Mouse (Mus musculus) small intestine, adult 2 months (tissue): ENCODE results near the gene Slc35e4. TPM values are rescaled to one million over a fixed set of nuclear protein-coding genes. Genes with fewer than 3 reads are reported as not detected.
A peak's percentile ranks its signal among the peaks of the same experiment; 100 is the strongest.

Experiments used
- H3K27ac ChIP-seq: fragments of 200-500 bp; 2 replicates; pipeline ENCODE4 v1.5.1; 2012; ENCODE audit warnings: low read depth, low read length, control low read depth, inconsistent platforms; ENCODE audit not compliant: insufficient read depth
- H3K27me3 ChIP-seq: fragments of 200-500 bp; 2 replicates; pipeline ENCODE4 v1.6.1; 2012; ENCODE audit warnings: mild to moderate bottlenecking, moderate library complexity, low read length, inconsistent platforms; ENCODE audit not compliant: control insufficient read depth, insufficient read depth
- H3K36me3 ChIP-seq: fragments of 200-500 bp; 2 replicates; pipeline ENCODE4 v1.6.1; 2012; ENCODE audit warnings: mild to moderate bottlenecking, low read length, control low read depth, inconsistent platforms; ENCODE audit not compliant: control insufficient read depth, insufficient read depth
- H3K4me1 ChIP-seq: fragments of 200-500 bp; 2 replicates; pipeline ENCODE4 v1.6.1; 2012; ENCODE audit warnings: low read length, inconsistent platforms, mixed read lengths; ENCODE audit not compliant: control insufficient read depth, insufficient read depth, insufficient read length
- H3K4me3 ChIP-seq: fragments of 200-500 bp; 2 replicates; pipeline ENCODE4 v1.5.1; 2012; ENCODE audit warnings: low read depth, mild to moderate bottlenecking, control low read depth, inconsistent platforms, low read length, moderate library complexity
- CTCF ChIP-seq: fragments of 200-500 bp; IDR thresholded peaks from 2 replicates; pipeline ENCODE4 v1.5.1; 2012; ENCODE audit warnings: low read depth, mild to moderate bottlenecking, control low read depth, inconsistent platforms, low read length, moderate library complexity, mixed read lengths; ENCODE audit not compliant: insufficient replicate concordance, insufficient read length; ENCODE audit errors: extremely low read depth
- POLR2A ChIP-seq: fragments of 200-500 bp; IDR thresholded peaks from 2 replicates; pipeline ENCODE4 v1.6.1; 2012; ENCODE audit warnings: low read depth, mild to moderate bottlenecking, control low read depth, inconsistent platforms, low read length, moderate library complexity
- WGBS: fragments of 180-500 bp; shearing (Covaris S2); methylation state at CpG from one replicate; pipeline ENCODE4 v1.1.7; 2018; 5-methylcytosine and 5-hydroxymethylcytosine counted together
- polyA plus RNA-seq: library from polyadenylated mRNA; depleted of rRNA; stranded (reverse); fragments of >200 nt; gene quantifications from 2 replicates; pipeline ENCODE4 v1.2.3, GENCODE M21; 2012

Gene Slc35e4
- polyA plus RNA-seq, 1 experiment = 6.5 TPM

GRCm38 (mm10) chr11:3905446-3905845 is 9.0 kb downstream of the Slc35e4 start:
- TF ChIP-seq CTCF = no peak
- TF ChIP-seq POLR2A = no peak

GRCm38 (mm10) chr11:3904673-3905072 is 9.8 kb downstream of the Slc35e4 start:
- Histone ChIP-seq H3K36me3 (no peaks in the 10 kb centered on the region), H3K4me1 (no peaks in the 10 kb centered on the region), H3K4me3 (no peak overlapping the region), H3K27ac (no peak overlapping the region), H3K27me3 (no peaks in the 10 kb centered on the region)
- 58% methylated on average over 6 of the region's 6 CpGs for WGBS
- no peak for TF ChIP-seq POLR2A
- no peak for TF ChIP-seq CTCF

More at GRCm38 (mm10) chr11:3905446-3905845, 9.0 kb downstream of the Slc35e4 start:
- no peaks in the 10 kb centered on the region for H3K36me3 ChIP-seq
- H3K27ac ChIP-seq = no peak overlapping the region
- no peaks in the 10 kb centered on the region for H3K4me1 ChIP-seq
- no peak overlapping the region for H3K4me3 ChIP-seq
- no peaks in the 10 kb centered on the region for H3K27me3 ChIP-seq
- WGBS = 91% methylated on average over 1 of the region's 1 CpGs

- H3K27me3 ChIP-seq = no peaks in the 10 kb centered on the region
- H3K36me3 ChIP-seq = no peaks in the 10 kb centered on the region
- 29% methylated on average over 5 of the region's 5 CpGs for WGBS
- H3K27ac ChIP-seq = no peak overlapping the region
- no peak overlapping the region for H3K4me3 ChIP-seq
- no peak for TF ChIP-seq CTCF
- no peak for TF ChIP-seq POLR2A
- H3K4me1 ChIP-seq = no peaks in the 10 kb centered on the region
Measured at GRCm38 (mm10) chr11:3903046-3903445, 11.4 kb downstream of the Slc35e4 start.

GRCm38 (mm10) chr11:3902516-3902915 is 11.9 kb downstream of the Slc35e4 start:
- H3K36me3 ChIP-seq = no peaks in the 10 kb centered on the region
- H3K4me3 ChIP-seq = no peak overlapping the region
- TF ChIP-seq POLR2A (no peak), CTCF (no peak)
- 60% methylated on average over 3 of the region's 3 CpGs for WGBS
- H3K4me1 ChIP-seq = no peaks in the 10 kb centered on the region
- no peaks in the 10 kb centered on the region for H3K27me3 ChIP-seq
- H3K27ac ChIP-seq = no peak overlapping the region

GRCm38 (mm10) chr11:3900296-3900695 is 14.2 kb downstream of the Slc35e4 start:
- no peak for TF ChIP-seq POLR2A
- TF ChIP-seq CTCF = no peak
- 37% methylated on average over 6 of the region's 6 CpGs for WGBS
- Histone ChIP-seq H3K4me3 (no peak overlapping the region), H3K36me3 (no peaks in the 10 kb centered on the region), H3K4me1 (no peaks in the 10 kb centered on the region), H3K27ac (no peak overlapping the region), H3K27me3 (no peaks in the 10 kb centered on the region)

- WGBS = 35% methylated on average over 1 of the region's 1 CpGs
- no peaks in the 10 kb centered on the region for H3K27me3 ChIP-seq
- H3K4me3 ChIP-seq = no peak overlapping the region
- no peak for TF ChIP-seq CTCF
- no peak for TF ChIP-seq POLR2A
- H3K36me3 ChIP-seq = no peaks in the 10 kb centered on the region
- no peak overlapping the region for H3K27ac ChIP-seq
- H3K4me1 ChIP-seq = no peaks in the 10 kb centered on the region
Measured at GRCm38 (mm10) chr11:3895933-3896332, 18.5 kb downstream of the Slc35e4 start.

- whole genome bisulfite sequencing = under 1% methylated on average over 10 of the region's 10 CpGs
- H3K4me1 ChIP-seq = no peaks in the 10 kb centered on the region
- TF ChIP-seq POLR2A = no peak
- TF ChIP-seq CTCF = no peak
- H3K36me3 ChIP-seq = no peaks in the 10 kb centered on the region
- peak overlapping the region; percentile 72 for H3K27ac ChIP-seq
- H3K27me3 ChIP-seq = no peaks in the 10 kb centered on the region
- peak overlapping the region; percentile 60 for H3K4me3 ChIP-seq
Measured at GRCm38 (mm10) chr11:3895458-3895857, 19.0 kb downstream of the Slc35e4 start.
